Mouse (Mus musculus) cortical plate, adult 2 months (tissue): ENCODE results near the gene AC161166.1.
A peak's percentile ranks its signal among the peaks of the same experiment; 100 is the strongest.

Source experiments
- CTCF ChIP-seq: fragments of 200-500 bp; IDR thresholded peaks from 2 replicates; pipeline ENCODE4 v1.5.1; 2011; ENCODE audit warnings: mild to moderate bottlenecking, control low read depth, low read length; ENCODE audit not compliant: insufficient read depth; ENCODE audit errors: extremely low read depth
- POLR2A ChIP-seq: fragments of 200-500 bp; IDR thresholded peaks from 2 replicates; pipeline ENCODE4 v1.6.1; 2011; ENCODE audit warnings: mild to moderate bottlenecking, low read length, control low read depth; ENCODE audit not compliant: insufficient read depth; ENCODE audit errors: extremely low read depth

GRCm38 (mm10) chr7:24531211-24531971, 19.1 kb upstream of the AC161166.1 start:
- TF ChIP-seq POLR2A: peak; percentile 51; the same call in 1 of the 2 replicates
- TF ChIP-seq CTCF: peak; percentile 55
